Comparison of ENCODE assay signal across 8 mouse cellular contexts in genomic region chr4:72199571-72200558, GRCm38 (mm10). TPM values are rescaled to one million over a fixed set of nuclear protein-coding genes. Genes with fewer than 3 reads are reported as not detected.
DNase-seq lines count a peak whose midpoint lies in the region; ATAC-seq and TF ChIP-seq lines count a peak whose summit lies in the region.

No protein-coding gene starts in this region.

- DNase-seq in left cerebral cortex, adult 11 months (ENCODE audit: low spot score) = peak; percentile 43
- DNase-seq in lung, postnatal 36 days = peak; percentile 57
- DNase-seq in right cerebral cortex, postnatal 25 days = peak; percentile 68
- DNase-seq in yolk sac, embryonic 10.5 days (ENCODE audit: low spot score) = peak; percentile 68

- no peaks in the 10 kb centered on the region for H3K9me3 ChIP-seq in E14TG2a.4 (ENCODE audit: low read length)
- no peaks in the 10 kb centered on the region for H3K9me3 ChIP-seq in forebrain, embryonic 16.5 days (ENCODE audit: control insufficient read depth, low read length)
- H3K9me3 ChIP-seq in hindbrain, embryonic 12.5 days (replicated peaks) = no peaks in the 10 kb centered on the region

- ATAC-seq in forebrain, embryonic 16.5 days = no peak
- peak; percentile 1; the same call in 1 of the 2 replicates for ATAC-seq in hindbrain, embryonic 12.5 days (ENCODE audit: low FRiP score)

- peak overlapping the region; percentile 90 for H3K4me3 ChIP-seq in E14TG2a.4 (replicated peaks; ENCODE audit: low read length)
- H3K4me3 ChIP-seq in bone marrow, adult 2 months (replicated peaks; ENCODE audit: control insufficient read depth, low read depth, low read length) = peak overlapping the region; percentile 66
- peak overlapping the region; percentile 94 for H3K4me3 ChIP-seq in forebrain, embryonic 16.5 days (replicated peaks; ENCODE audit: low read length)
- H3K4me3 ChIP-seq in hindbrain, embryonic 12.5 days = peak overlapping the region; percentile 60

- peaks cover 3% of the 10 kb centered on the region for H3K27me3 ChIP-seq in E14TG2a.4 (ENCODE audit: insufficient read depth, low read length)
- no peaks in the 10 kb centered on the region; the same call in 1 of the 2 replicates for H3K27me3 ChIP-seq in forebrain, embryonic 16.5 days (replicated peaks; ENCODE audit: control insufficient read depth, insufficient read depth, low read length)
- no peaks in the 10 kb centered on the region for H3K27me3 ChIP-seq in hindbrain, embryonic 12.5 days

- peak overlapping the region; percentile 91 for H3K27ac ChIP-seq in bone marrow, adult 2 months (ENCODE audit: control insufficient read depth, insufficient read depth, low read depth, low read length, poor library complexity)
- peak overlapping the region; percentile 94 for H3K27ac ChIP-seq in forebrain, embryonic 16.5 days (ENCODE audit: low read length)
- peak overlapping the region; percentile 96 for H3K27ac ChIP-seq in hindbrain, embryonic 12.5 days

- H3K36me3 ChIP-seq in E14TG2a.4 (ENCODE audit: insufficient read depth, low read length) = peaks cover 37% of the 10 kb centered on the region
- no peaks in the 10 kb centered on the region for H3K36me3 ChIP-seq in forebrain, embryonic 16.5 days (ENCODE audit: control insufficient read depth, insufficient read depth)
- H3K36me3 ChIP-seq in hindbrain, embryonic 12.5 days = no peaks in the 10 kb centered on the region

- TF ChIP-seq CTCF in E14TG2a.4 (conservative IDR thresholded peaks at IDR 0.05; ENCODE audit: low read length) = no peak
- TF ChIP-seq CTCF in bone marrow, adult 2 months (IDR thresholded peaks at IDR 0.05; ENCODE audit: control insufficient read depth, insufficient read depth, low read length) = no peak

- peak overlapping the region; percentile 57 for H3K4me2 ChIP-seq in forebrain, embryonic 16.5 days (ENCODE audit: low read length)
- H3K4me2 ChIP-seq in hindbrain, embryonic 12.5 days (replicated peaks) = peak overlapping the region; percentile 61

- peak overlapping the region; percentile 82 for H3K9ac ChIP-seq in forebrain, embryonic 16.5 days (replicated peaks; ENCODE audit: low read depth, low read length)
- H3K9ac ChIP-seq in hindbrain, embryonic 12.5 days = peak overlapping the region; percentile 98

- under 1% methylated on average over 103 of the region's 103 CpGs for WGBS in bone marrow, adult 2 months
- under 1% methylated on average over 102 of the region's 103 CpGs for WGBS in forebrain, embryonic 16.5 days
- under 1% methylated on average over 103 of the region's 103 CpGs for WGBS in hindbrain, embryonic 12.5 days

- H3K4me1 ChIP-seq in E14TG2a.4 (replicated peaks; ENCODE audit: low read depth, low read length) = peaks cover 37% of the 10 kb centered on the region
- no peaks in the 10 kb centered on the region for H3K4me1 ChIP-seq in bone marrow, adult 2 months (ENCODE audit: control insufficient read depth, insufficient read depth, low read length)
- H3K4me1 ChIP-seq in forebrain, embryonic 16.5 days (replicated peaks; ENCODE audit: control insufficient read depth, insufficient read depth, low read length) = peaks cover 31% of the 10 kb centered on the region
- peaks cover 27% of the 10 kb centered on the region for H3K4me1 ChIP-seq in hindbrain, embryonic 12.5 days

- TF ChIP-seq POLR2A in bone marrow, adult 2 months (IDR thresholded peaks at IDR 0.05; ENCODE audit: borderline replicate concordance, control insufficient read depth, low read depth, low read length) = no peak

RNA-seq across cellular contexts. Expression of gene Tle1, which starts 0.9 kb away (rescaled TPM):
- polyA plus RNA-seq in bone marrow, adult 2 months (2011; ENCODE audit: insufficient read depth, insufficient read length, low replicate concordance, missing spikeins) = 5.2 and 5.8 TPM in 2 replicates
- polyA plus RNA-seq in forebrain, embryonic 16.5 days (2015; fragmentation: Nextera tagmentation; extraction: Ambion mirVana) = 32.0 and 33.4 TPM in 2 replicates
- polyA plus RNA-seq in hindbrain, embryonic 12.5 days (2016; fragmentation: Nextera tagmentation; extraction: Ambion mirVana) = 73.6 and 74.5 TPM in 2 replicates
